Mouse (Mus musculus): ENCODE data around the gene Rab3b. TPM values are rescaled to one million over a fixed set of nuclear protein-coding genes. Genes with fewer than 3 reads are reported as not detected.

Rab3b gene
- total RNA-seq, 1 experiment, result 5.1 TPM

DNA sequence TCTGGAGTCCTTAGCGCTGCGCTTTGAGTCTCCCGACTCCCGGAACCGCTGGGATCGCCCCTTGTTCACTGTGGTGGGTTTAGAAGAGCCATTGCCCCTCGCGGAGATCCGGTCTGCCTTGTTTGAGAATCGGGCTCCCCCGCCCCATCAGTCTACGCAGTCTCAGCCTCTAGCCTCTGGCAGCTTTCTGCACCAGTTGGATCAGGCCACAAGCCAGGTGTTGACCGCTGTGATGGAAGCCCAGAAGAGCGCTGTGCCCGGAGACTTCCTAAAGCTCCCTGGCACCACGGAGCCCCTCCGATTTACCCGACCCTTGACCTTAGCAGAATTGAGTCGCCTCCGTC, 30.4 kb upstream of the Rab3b start, which contains the start of gene A730015C16Rik:
Gene A730015C16Rik, minus strand, starts transcription at position 115 of the 344 bp plus-strand sequence.
- TF ChIP-seq ZNF384 (IDR thresholded peaks at IDR 0.05; ENCODE audit: low read depth, low read length) (no peak), MAFK (IDR thresholded peaks at IDR 0.05; ENCODE audit: insufficient read depth, low read depth, low read length) (no peak), HCFC1 (IDR thresholded peaks at IDR 0.05; ENCODE audit: borderline replicate concordance, insufficient read depth, low read length) (no peak), CHD2 (IDR thresholded peaks at IDR 0.05; ENCODE audit: low read depth, low read length) (no peak), ZC3H11A (IDR thresholded peaks at IDR 0.05; ENCODE audit: borderline replicate concordance, low read depth, low read length) (no peak)
- Histone ChIP-seq H3K9me3 (ENCODE audit: control insufficient read depth, insufficient read depth, low read depth, low read length) (no peaks in the 10 kb centered on the region), H3K9ac (ENCODE audit: insufficient read depth, low read depth, low read length, poor library complexity, severe bottlenecking) (peak within 1 kb of the TSS; percentile 97), H3K4me3 (ENCODE audit: insufficient read depth in 1 of 2, low read depth in 1 of 2, low read length in 2 of 2, poor library complexity in 1 of 2, severe bottlenecking in 1 of 2) (peak within 1 kb of the TSS; percentile 93 to 98), H3K27ac (ENCODE audit: insufficient read depth, low read depth, low read length, poor library complexity, severe bottlenecking) (no peak within 1 kb of the TSS; the same call in 1 of the 2 replicates), H3K4me1 (ENCODE audit: control insufficient read depth in 2 of 2, insufficient read depth in 2 of 2, low read length in 2 of 2, poor library complexity in 1 of 2) (peaks cover 3 to 5% of the 10 kb centered on the region in 2 experiments; a peak in 2 of 4 replicates), H3K36me3 (ENCODE audit: control insufficient read depth, insufficient read depth, low read length, poor library complexity, severe bottlenecking) (peaks cover 4% of the 10 kb centered on the region; the same call in 1 of the 2 replicates)
- in situ Hi-C loops (cut with MboI; ENCODE audit: low sequenced_read_pairs in 2 of 2, unreplicated experiment in 2 of 2), result no loop called here
- DNase-seq (ENCODE audit: low read depth, low spot score), result no peak

GRCm38 (mm10) chr4:108866806-108867205, 12.1 kb upstream of the Rab3b start:
- in situ Hi-C loops (cut with MboI; ENCODE audit: low sequenced_read_pairs in 2 of 2, unreplicated experiment in 2 of 2), result no loop called here

GRCm38 (mm10) chr4:108869730-108870374, 9.0 kb upstream of the Rab3b start:
- peak; percentile 94 for DNase-seq (ENCODE audit: low read depth, low spot score)
- Histone ChIP-seq H3K9ac (ENCODE audit: insufficient read depth, low read depth, low read length, poor library complexity, severe bottlenecking) (no peak overlapping the region), H3K36me3 (ENCODE audit: control insufficient read depth, insufficient read depth, low read length, poor library complexity, severe bottlenecking) (no peaks in the 10 kb centered on the region), H3K27ac (ENCODE audit: insufficient read depth, low read depth, low read length, poor library complexity, severe bottlenecking) (no peak overlapping the region), H3K4me3 (ENCODE audit: insufficient read depth in 1 of 2, low read depth in 1 of 2, low read length in 2 of 2, poor library complexity in 1 of 2, severe bottlenecking in 1 of 2) (no peak overlapping the region), H3K9me3 (ENCODE audit: control insufficient read depth, insufficient read depth, low read depth, low read length) (no peaks in the 10 kb centered on the region), H3K4me1 (ENCODE audit: control insufficient read depth in 2 of 2, insufficient read depth in 2 of 2, low read length in 2 of 2, poor library complexity in 1 of 2) (no peaks in the 10 kb centered on the region)
- in situ Hi-C loops (cut with MboI; ENCODE audit: low sequenced_read_pairs in 2 of 2, unreplicated experiment in 2 of 2), result loop anchor here in 1 of 2 experiments (10.0 kb wide), 1 partner anchor 105 kb away; no protein-coding TSS in a partner anchor
- TF ChIP-seq CHD2 (IDR thresholded peaks at IDR 0.05; ENCODE audit: low read depth, low read length) (no peak), ZC3H11A (IDR thresholded peaks at IDR 0.05; ENCODE audit: borderline replicate concordance, low read depth, low read length) (peak; percentile 98)

More at GRCm38 (mm10) chr4:108866806-108867205, 12.1 kb upstream of the Rab3b start:
- TF ChIP-seq HCFC1 (IDR thresholded peaks at IDR 0.05; ENCODE audit: borderline replicate concordance, insufficient read depth, low read length) (no peak), CHD2 (IDR thresholded peaks at IDR 0.05; ENCODE audit: low read depth, low read length) (no peak), ZNF384 (IDR thresholded peaks at IDR 0.05; ENCODE audit: low read depth, low read length) (no peak), MAFK (IDR thresholded peaks at IDR 0.05; ENCODE audit: insufficient read depth, low read depth, low read length) (no peak), ZC3H11A (IDR thresholded peaks at IDR 0.05; ENCODE audit: borderline replicate concordance, low read depth, low read length) (no peak)
- no peak for DNase-seq (ENCODE audit: low read depth, low spot score)
- Histone ChIP-seq H3K27ac (ENCODE audit: insufficient read depth, low read depth, low read length, poor library complexity, severe bottlenecking) (no peak overlapping the region), H3K36me3 (ENCODE audit: control insufficient read depth, insufficient read depth, low read length, poor library complexity, severe bottlenecking) (no peaks in the 10 kb centered on the region), H3K4me3 (ENCODE audit: insufficient read depth in 1 of 2, low read depth in 1 of 2, low read length in 2 of 2, poor library complexity in 1 of 2, severe bottlenecking in 1 of 2) (no peak overlapping the region), H3K4me1 (ENCODE audit: control insufficient read depth in 2 of 2, insufficient read depth in 2 of 2, low read length in 2 of 2, poor library complexity in 1 of 2) (no peaks in the 10 kb centered on the region), H3K9me3 (ENCODE audit: control insufficient read depth, insufficient read depth, low read depth, low read length) (no peaks in the 10 kb centered on the region), H3K9ac (ENCODE audit: insufficient read depth, low read depth, low read length, poor library complexity, severe bottlenecking) (no peak overlapping the region)

GRCm38 (mm10) chr4:108873746-108874145, 5.1 kb upstream of the Rab3b start:
- Histone ChIP-seq H3K4me1 (ENCODE audit: control insufficient read depth in 2 of 2, insufficient read depth in 2 of 2, low read length in 2 of 2, poor library complexity in 1 of 2) (peaks cover 0 to 2% of the 10 kb centered on the region in 2 experiments; a peak in 1 of 4 replicates), H3K4me3 (ENCODE audit: insufficient read depth in 1 of 2, low read depth in 1 of 2, low read length in 2 of 2, poor library complexity in 1 of 2, severe bottlenecking in 1 of 2) (no peak overlapping the region), H3K36me3 (ENCODE audit: control insufficient read depth, insufficient read depth, low read length, poor library complexity, severe bottlenecking) (no peaks in the 10 kb centered on the region), H3K27ac (ENCODE audit: insufficient read depth, low read depth, low read length, poor library complexity, severe bottlenecking) (no peak overlapping the region), H3K9me3 (ENCODE audit: control insufficient read depth, insufficient read depth, low read depth, low read length) (no peaks in the 10 kb centered on the region), H3K9ac (ENCODE audit: insufficient read depth, low read depth, low read length, poor library complexity, severe bottlenecking) (no peak overlapping the region)
- TF ChIP-seq ZC3H11A (IDR thresholded peaks at IDR 0.05; ENCODE audit: borderline replicate concordance, low read depth, low read length), result no peak
- no peak for TF ChIP-seq ZNF384 (IDR thresholded peaks at IDR 0.05; ENCODE audit: low read depth, low read length)
- TF ChIP-seq HCFC1 (IDR thresholded peaks at IDR 0.05; ENCODE audit: borderline replicate concordance, insufficient read depth, low read length), result no peak
- TF ChIP-seq CHD2 (IDR thresholded peaks at IDR 0.05; ENCODE audit: low read depth, low read length), result no peak
- no peak for TF ChIP-seq MAFK (IDR thresholded peaks at IDR 0.05; ENCODE audit: insufficient read depth, low read depth, low read length)
- in situ Hi-C loops (cut with MboI; ENCODE audit: low sequenced_read_pairs in 2 of 2, unreplicated experiment in 2 of 2), result loop anchor here in 1 of 2 experiments (10.0 kb wide), 1 partner anchor 101 kb away; no protein-coding TSS in a partner anchor
- no peak for DNase-seq (ENCODE audit: low read depth, low spot score)

Measured in ES-E14 (cell line).